Mouse (Mus musculus): ENCODE results near the gene Mgll.
A peak's percentile ranks its signal among the peaks of the same experiment; 100 is the strongest.

GRCm38 (mm10) chr6:88855636-88856035 is 131.4 kb downstream of the Mgll start:
- TF ChIP-seq CTCF (IDR thresholded peaks at IDR 0.05; ENCODE audit: insufficient read depth, low read depth, low read length) (peak; percentile 23; the same call in 1 of the 2 replicates), POLR2A (IDR thresholded peaks at IDR 0.05; ENCODE audit: insufficient read depth, low read depth, low read length) (no peak)

Measured in olfactory bulb, adult 2 months (tissue).